8 mouse cellular contexts compared by ENCODE assay signal in genomic region chr6:122485401-122486296, GRCm38 (mm10). TPM values are rescaled to one million over a fixed set of nuclear protein-coding genes. Genes with fewer than 3 reads are reported as not detected.
DNase-seq lines count a peak whose midpoint lies in the region; ATAC-seq and TF ChIP-seq lines count a peak whose summit lies in the region.

No protein-coding gene starts in this region.

- H3K27ac ChIP-seq in hindbrain, embryonic 11.5 days (ENCODE audit: low read depth, low read length), result peak overlapping the region; percentile 97
- peak overlapping the region; percentile 74 for H3K27ac ChIP-seq in limb, embryonic 14.5 days (replicated peaks; ENCODE audit: low read depth, low read length)

- WGBS in hindbrain, embryonic 11.5 days, result 3% methylated on average over 37 of the region's 91 CpGs
- 2% methylated on average over 44 of the region's 91 CpGs for WGBS in limb, embryonic 14.5 days

- no peak for TF ChIP-seq POLR2A in limb, embryonic 14.5 days (IDR thresholded peaks at IDR 0.05; ENCODE audit: borderline replicate concordance, extremely low read depth, insufficient read depth, insufficient read length)

- peak overlapping the region; percentile 62 for H3K4me2 ChIP-seq in hindbrain, embryonic 11.5 days (replicated peaks; ENCODE audit: low read depth, low read length)
- H3K4me2 ChIP-seq in limb, embryonic 14.5 days (replicated peaks; ENCODE audit: low read depth, low read length, severe bottlenecking), result peak overlapping the region; percentile 62

- H3K27me3 ChIP-seq in erythroblast, embryonic 14.5 days (ENCODE audit: control insufficient read depth), result peaks cover 81% of the 10 kb centered on the region
- H3K27me3 ChIP-seq in hindbrain, embryonic 11.5 days (ENCODE audit: control insufficient read depth, insufficient read depth, low read length), result no peaks in the 10 kb centered on the region
- no peaks in the 10 kb centered on the region for H3K27me3 ChIP-seq in limb, embryonic 14.5 days (ENCODE audit: control insufficient read depth, insufficient read depth, low read length)

- H3K9ac ChIP-seq in hindbrain, embryonic 11.5 days (ENCODE audit: low read depth, low read length), result peak overlapping the region; percentile 83
- H3K9ac ChIP-seq in limb, embryonic 14.5 days (ENCODE audit: low read depth, low read length, severe bottlenecking), result peak overlapping the region; percentile 74

- peak; percentile 11 for DNase-seq in thymus, postnatal 25 days
- no peak for DNase-seq in thymus, adult 18-20 months
- peak; percentile 60 for DNase-seq in hindbrain, embryonic 11.5 days (ENCODE audit: low spot score)
- peak; percentile 12 for DNase-seq in limb, embryonic 14.5 days (ENCODE audit: low spot score)
- DNase-seq in retina, embryonic 14.5 days (ENCODE audit: low spot score), result peak; percentile 57
- no peak for DNase-seq in urinary bladder, postnatal 14 days (ENCODE audit: low spot score)

- H3K9me3 ChIP-seq in erythroblast, embryonic 14.5 days (ENCODE audit: control insufficient read depth, low read length), result peaks cover 3% of the 10 kb centered on the region; the same call in 1 of the 2 replicates
- no peaks in the 10 kb centered on the region for H3K9me3 ChIP-seq in hindbrain, embryonic 11.5 days (ENCODE audit: control insufficient read depth, low read length)
- no peaks in the 10 kb centered on the region for H3K9me3 ChIP-seq in limb, embryonic 14.5 days (ENCODE audit: control insufficient read depth, low read length)

- peaks cover 2% of the 10 kb centered on the region; the same call in 1 of the 2 replicates for H3K4me1 ChIP-seq in erythroblast, embryonic 14.5 days (ENCODE audit: control insufficient read depth)
- H3K4me1 ChIP-seq in hindbrain, embryonic 11.5 days (replicated peaks; ENCODE audit: control insufficient read depth, insufficient read depth, low read length), result no peaks in the 10 kb centered on the region; the same call in 1 of the 2 replicates
- H3K4me1 ChIP-seq in limb, embryonic 14.5 days (ENCODE audit: control insufficient read depth, insufficient read depth, low read length), result peaks cover 5% of the 10 kb centered on the region; the same call in 1 of the 2 replicates

- H3K4me3 ChIP-seq in erythroblast, embryonic 14.5 days (replicated peaks), result peak overlapping the region; percentile 43
- H3K4me3 ChIP-seq in hindbrain, embryonic 11.5 days (ENCODE audit: low read depth, low read length), result peak overlapping the region; percentile 66
- peak overlapping the region; percentile 74 for H3K4me3 ChIP-seq in limb, embryonic 14.5 days (replicated peaks; ENCODE audit: low read length)

- H3K36me3 ChIP-seq in erythroblast, embryonic 14.5 days (ENCODE audit: control insufficient read depth), result no peaks in the 10 kb centered on the region
- H3K36me3 ChIP-seq in hindbrain, embryonic 11.5 days (ENCODE audit: control insufficient read depth, insufficient read depth, low read length), result no peaks in the 10 kb centered on the region
- no peaks in the 10 kb centered on the region for H3K36me3 ChIP-seq in limb, embryonic 14.5 days (ENCODE audit: control insufficient read depth, insufficient read depth, low read length)

- no peak for ATAC-seq in erythroblast, adult 5-6 weeks (replicated peaks; ENCODE audit: low FRiP score, poor library complexity, severe bottlenecking)
- ATAC-seq in hindbrain, embryonic 11.5 days (ENCODE audit: low FRiP score), result peak; percentile 69
- ATAC-seq in limb, embryonic 14.5 days (ENCODE audit: low FRiP score, low read depth), result peak; percentile 77

RNA-seq across cellular contexts. Expression of gene Rimklb, which starts 12.9 kb away (rescaled TPM):
- polyA plus RNA-seq in erythroblast, embryonic 14.5 days (2012), result not detected in 2 replicates
- total RNA-seq in erythroblast, adult 5-6 weeks (2015; ENCODE audit: low replicate concordance), result not detected in 2 replicates
- not detected in 2 replicates for total RNA-seq in erythroblast, adult 5-6 weeks (2017; ENCODE audit: low replicate concordance)
- 62.1 and 63.4 TPM in 2 replicates for polyA plus RNA-seq in hindbrain, embryonic 11.5 days (2014; fragmentation: Nextera tagmentation; extraction: Ambion mirVana)
- 28.4 and 43.3 TPM in 2 replicates for polyA plus RNA-seq in limb, embryonic 14.5 days (2012; rRNA removed)
- polyA plus RNA-seq in limb, embryonic 14.5 days (2014; fragmentation: Nextera tagmentation; extraction: Ambion mirVana), result 18.2 and 27.2 TPM in 2 replicates

RNA-seq across cellular contexts. Expression of gene Mfap5, which starts 20.0 kb away (rescaled TPM):
- polyA plus RNA-seq in erythroblast, embryonic 14.5 days (2012), result not detected in 2 replicates
- not detected in 2 replicates for total RNA-seq in erythroblast, adult 5-6 weeks (2015; ENCODE audit: low replicate concordance)
- not detected in 2 replicates for total RNA-seq in erythroblast, adult 5-6 weeks (2017; ENCODE audit: low replicate concordance)
- polyA plus RNA-seq in hindbrain, embryonic 11.5 days (2014; fragmentation: Nextera tagmentation; extraction: Ambion mirVana), result 1.2 and 1.6 TPM in 2 replicates
- polyA plus RNA-seq in limb, embryonic 14.5 days (2012; rRNA removed), result 19.3 and 33.5 TPM in 2 replicates
- 35.6 and 47.3 TPM in 2 replicates for polyA plus RNA-seq in limb, embryonic 14.5 days (2014; fragmentation: Nextera tagmentation; extraction: Ambion mirVana)

Comparison
In these comparisons a context has a peak if more than half of its experiments do, and no peak if none do; other contexts are left out.
1. DNase-seq: peak in thymus, postnatal 25 days (single experiment), hindbrain, embryonic 11.5 days (single experiment), limb, embryonic 14.5 days (single experiment) and retina, embryonic 14.5 days (single experiment); none in thymus, adult 18-20 months (0 of 2) and urinary bladder, postnatal 14 days (single experiment).
2. RNA of gene Rimklb, which starts 12.9 kb away (polyA plus RNA-seq): 62.1 to 63.4 TPM in hindbrain, embryonic 11.5 days and 18.2 to 43.3 TPM in limb, embryonic 14.5 days; not detected in erythroblast, embryonic 14.5 days; every median in the first group is over 10 times any median in the second.
3. Peak in every context shown above with its lines, with median percentiles within 50 percentile points of each other: H3K4me3 ChIP-seq.